Mouse (Mus musculus) bone marrow, adult 2 months (tissue): ENCODE measurements around the gene Kcnj14. TPM values are rescaled to one million over a fixed set of nuclear protein-coding genes. Genes with fewer than 3 reads are reported as not detected.

Experiments used
- H3K27ac ChIP-seq: fragments of 200-500 bp; 2 replicates; pipeline ENCODE4 v1.5.1; 2012; ENCODE audit warnings: low read depth, mild to moderate bottlenecking, control low read depth, inconsistent platforms, low read length; ENCODE audit not compliant: control insufficient read depth, poor library complexity, insufficient read depth
- H3K4me1 ChIP-seq: fragments of 200-500 bp; 2 replicates; pipeline ENCODE4 v1.6.1; 2011; ENCODE audit warnings: low read length; ENCODE audit not compliant: control insufficient read depth, insufficient read depth
- H3K4me3 ChIP-seq: fragments of 200-500 bp; replicated peaks from 2 replicates; pipeline ENCODE3; 2011; ENCODE audit warnings: mild to moderate bottlenecking, low read depth, low read length, control low read depth; ENCODE audit not compliant: control insufficient read depth
- CTCF ChIP-seq: fragments of 200-500 bp; IDR thresholded peaks from 2 replicates; pipeline ENCODE4 v1.5.1; 2011; ENCODE audit warnings: low read length, control low read depth; ENCODE audit not compliant: control insufficient read depth, insufficient read depth
- POLR2A ChIP-seq: fragments of 200-500 bp; IDR thresholded peaks from 2 replicates; pipeline ENCODE4 v1.6.1; 2011; ENCODE audit warnings: low read depth, mild to moderate bottlenecking, control low read depth, low read length, borderline replicate concordance; ENCODE audit not compliant: control insufficient read depth
- WGBS: fragments of 180-500 bp; shearing (Covaris S2); methylation state at CpG from one replicate; pipeline ENCODE4 v1.1.7; 2018; 5-methylcytosine and 5-hydroxymethylcytosine counted together
- polyA plus RNA-seq: library from polyadenylated mRNA; stranded (reverse); fragments of >200 nt; gene quantifications from 2 replicates; pipeline ENCODE4 v1.2.4, GENCODE M21; 2011; ENCODE audit warnings: low replicate concordance; ENCODE audit not compliant: missing spikeins, insufficient read depth, insufficient read length

Gene Kcnj14
- polyA plus RNA-seq, 1 experiment: 2.6 TPM

- no peak overlapping the region for H3K4me3 ChIP-seq
- no peak for TF ChIP-seq CTCF
- no peak for TF ChIP-seq POLR2A
- 67% methylated on average over 10 of the region's 10 CpGs for WGBS
These were observed 18.6 kb upstream of the Kcnj14 start for GRCm38 (mm10) chr7:45842950-45843744.

GRCm38 (mm10) chr7:45833924-45834323, 9.3 kb upstream of the Kcnj14 start:
- no peak overlapping the region for H3K4me3 ChIP-seq
- no peak overlapping the region for H3K27ac ChIP-seq
- H3K4me1 ChIP-seq: peaks cover 2% of the 10 kb centered on the region; the same call in 1 of the 2 replicates
- WGBS: 11% methylated on average over 23 of the region's 31 CpGs
- no peak for TF ChIP-seq CTCF
- no peak for TF ChIP-seq POLR2A

More at GRCm38 (mm10) chr7:45842950-45843744, 18.6 kb upstream of the Kcnj14 start:
- Histone ChIP-seq H3K27ac (no peak overlapping the region), H3K4me1 (no peaks in the 10 kb centered on the region; the same call in 1 of the 2 replicates)

- Histone ChIP-seq H3K27ac (no peak overlapping the region; the same call in 1 of the 2 replicates), H3K4me3 (no peak overlapping the region), H3K4me1 (peaks cover 2% of the 10 kb centered on the region; the same call in 1 of the 2 replicates)
- no peak for TF ChIP-seq CTCF
- no peak for TF ChIP-seq POLR2A
- WGBS: 6% methylated on average over 86 of the region's 86 CpGs
These were observed 8.7 kb upstream of the Kcnj14 start for GRCm38 (mm10) chr7:45833148-45833790.

DNA sequence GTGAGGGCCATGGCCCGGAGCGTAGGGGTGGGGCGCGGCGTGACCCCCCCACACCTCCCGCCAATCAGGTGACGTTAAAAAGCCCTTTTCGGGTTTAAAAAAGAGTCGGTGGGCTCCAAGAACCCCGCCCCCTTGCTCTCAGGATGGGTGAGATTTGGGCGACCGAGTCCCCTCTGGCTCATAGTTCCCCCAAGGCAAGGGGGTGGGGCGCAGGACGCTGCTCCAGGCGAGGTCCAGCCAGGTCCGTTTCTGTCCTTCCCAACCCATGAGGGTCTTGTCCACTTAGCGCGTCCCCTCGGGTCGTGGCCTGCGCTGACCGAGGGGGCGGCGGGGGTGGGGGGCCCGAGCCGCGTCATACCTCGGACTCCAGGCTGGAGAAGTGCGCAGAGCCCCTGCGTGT, 7.8 kb upstream of the Kcnj14 start:
- TF ChIP-seq POLR2A (no peak), CTCF (no peak)
- Histone ChIP-seq H3K4me3 (no peak overlapping the region), H3K4me1 (peaks cover 2% of the 10 kb centered on the region; the same call in 1 of the 2 replicates), H3K27ac (no peak overlapping the region)
- WGBS: 14% methylated on average over 30 of the region's 30 CpGs

- Histone ChIP-seq H3K4me3 (no peak overlapping the region), H3K27ac (no peak overlapping the region), H3K4me1 (peaks cover 2% of the 10 kb centered on the region; the same call in 1 of the 2 replicates)
- WGBS: 15% methylated on average over 5 of the region's 5 CpGs
- no peak for TF ChIP-seq POLR2A
- no peak for TF ChIP-seq CTCF
These were observed 6.5 kb upstream of the Kcnj14 start for GRCm38 (mm10) chr7:45831128-45831525.

DNA sequence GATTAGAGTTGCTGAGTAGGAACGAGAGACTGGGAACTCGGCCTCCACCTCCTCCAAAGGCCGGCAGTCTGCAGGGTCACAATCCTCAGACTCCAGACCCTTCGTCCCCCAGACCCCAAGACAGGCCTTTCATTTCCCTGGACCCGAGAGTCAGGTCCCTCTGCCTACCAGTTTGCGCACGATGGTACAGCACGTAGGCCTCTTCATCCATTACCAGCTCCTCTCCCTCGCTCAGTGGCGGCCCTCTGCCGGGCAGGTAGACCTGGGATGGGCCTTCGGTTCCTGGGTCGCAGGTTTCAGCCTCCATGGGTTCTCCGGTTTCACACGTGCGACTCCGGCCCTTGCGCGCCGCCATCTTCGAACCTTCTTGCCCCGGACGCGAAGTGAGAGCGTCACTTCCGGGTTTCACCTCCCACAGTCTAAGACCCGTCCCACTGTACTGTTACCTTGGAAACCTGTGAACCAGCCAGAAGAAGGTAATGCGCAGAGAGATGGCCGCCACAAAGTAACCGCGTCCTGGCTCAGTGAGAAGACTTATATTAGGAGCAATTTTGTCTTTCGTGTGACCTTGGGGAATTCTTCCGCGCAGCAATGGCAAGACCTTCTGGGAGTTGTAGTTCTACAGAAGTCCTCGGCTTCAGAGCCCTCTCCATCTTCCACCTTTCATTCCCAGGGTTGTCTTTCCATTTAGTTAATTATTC, 6.0 kb upstream of the Kcnj14 start, which contains the start of gene Grwd1:
Grwd1 (minus strand) TSS at position 518 of the 701 bp plus-strand sequence.
- Histone ChIP-seq H3K27ac (no peak within 1 kb of the TSS), H3K4me1 (peaks cover 2% of the 10 kb centered on the region; the same call in 1 of the 2 replicates), H3K4me3 (peak within 1 kb of the TSS; percentile 94)
- under 1% methylated on average over 35 of the region's 35 CpGs for WGBS
- TF ChIP-seq CTCF (no peak), POLR2A (peak; percentile 55; the same call in 1 of the 2 replicates)

DNA sequence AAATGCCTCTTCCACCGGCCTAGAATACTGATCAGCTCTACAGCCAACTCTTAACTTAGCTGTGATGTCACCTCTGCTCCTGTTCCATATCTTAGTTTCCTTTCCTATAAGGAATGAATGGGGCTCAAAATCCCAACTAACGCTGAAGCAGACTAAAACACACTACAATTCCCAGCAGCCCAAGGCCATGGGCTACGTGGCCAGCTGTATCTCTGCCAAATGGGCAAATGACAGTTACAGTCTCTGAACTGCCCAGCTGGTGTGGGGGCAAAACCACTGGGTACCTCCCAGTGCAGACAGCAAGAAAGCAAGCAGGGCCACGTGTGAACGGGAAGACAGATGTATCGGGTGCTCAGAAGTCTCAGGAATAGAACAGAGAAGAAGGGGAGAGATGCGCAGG, 2.0 kb upstream of the Kcnj14 start:
- no peak overlapping the region for H3K27ac ChIP-seq
- no peak for TF ChIP-seq CTCF
- TF ChIP-seq POLR2A: no peak
- 85% methylated on average over 7 of the region's 7 CpGs for WGBS

DNA sequence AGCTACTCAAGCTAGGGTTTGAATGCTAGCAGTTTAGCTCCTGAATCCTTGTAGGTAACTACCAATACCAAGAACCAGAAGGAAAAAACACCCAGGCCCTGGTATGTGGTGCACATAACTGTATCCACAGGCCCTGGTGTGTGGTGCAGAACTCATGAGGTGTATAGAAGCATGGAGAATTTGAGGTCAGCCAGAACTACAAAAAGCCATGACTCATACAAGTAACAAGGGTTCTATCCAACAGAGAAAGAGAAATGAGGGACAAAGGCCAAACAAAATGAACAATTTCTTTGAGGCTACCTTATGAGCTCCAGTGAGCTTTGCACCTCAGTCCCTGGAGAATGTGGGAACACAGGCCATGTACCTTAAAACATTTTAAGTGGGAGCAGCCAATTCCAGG, 3.7 kb downstream of the Kcnj14 start:
- H3K4me3 ChIP-seq: no peak overlapping the region

More for the DNA sequence above, 2.0 kb upstream of the Kcnj14 start:
- Histone ChIP-seq H3K4me3 (no peak overlapping the region), H3K4me1 (peaks cover 2% of the 10 kb centered on the region; the same call in 1 of the 2 replicates)

More for the DNA sequence above, 3.7 kb downstream of the Kcnj14 start:
- TF ChIP-seq POLR2A: no peak
- H3K4me1 ChIP-seq: no peaks in the 10 kb centered on the region
- no peak overlapping the region for H3K27ac ChIP-seq
